Mouse (Mus musculus) kidney, adult 2 months (tissue): ENCODE data around the gene Gosr2.
A peak's percentile ranks its signal among the peaks of the same experiment; 100 is the strongest.
"Not testable (repeated sequence)": the region's sequence is repeated elsewhere in the genome, so short reads cannot be mapped to it uniquely, and the experiment has no call there.

Source experiments
- CTCF ChIP-seq: fragments of 200-500 bp; conservative IDR thresholded peaks from 2 replicates; pipeline ENCODE4 v1.5.1; 2011; ENCODE audit warnings: low read depth, mild to moderate bottlenecking, control low read depth, low read length, moderate library complexity, mixed read lengths; ENCODE audit not compliant: insufficient read depth, insufficient read length
- POLR2A ChIP-seq: fragments of 200-500 bp; IDR thresholded peaks from one replicate; pipeline ENCODE4 v1.6.1; 2011; ENCODE audit warnings: low read depth, low read length, control low read depth

GRCm38 (mm10) chr11:103677042-103677441 is 20.7 kb downstream of the Gosr2 start:
- not testable (repeated sequence) for TF ChIP-seq POLR2A
- TF ChIP-seq CTCF = peak; percentile 63
